7 mouse cellular contexts compared by ENCODE assay signal in the genomic region with DNA sequence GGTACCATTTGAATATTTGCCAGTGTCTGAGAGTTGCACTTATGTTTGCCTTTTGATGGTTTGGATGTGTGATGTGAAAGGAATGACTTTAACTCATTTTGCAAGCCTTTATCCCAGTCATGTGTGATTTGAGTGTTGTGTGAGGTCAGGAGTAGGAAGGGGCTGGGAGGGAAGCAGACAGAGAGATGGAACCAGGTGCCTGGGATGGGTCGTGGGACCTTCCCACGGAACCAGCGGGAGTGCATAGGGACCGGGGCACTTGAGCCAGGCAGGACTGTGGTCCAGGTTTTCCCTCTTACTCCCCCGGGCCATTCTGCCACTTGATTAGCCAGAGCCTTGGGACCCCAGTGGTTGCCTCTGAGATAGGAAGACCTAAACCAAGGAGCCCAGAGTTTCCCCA. TPM values are rescaled to one million over a fixed set of nuclear protein-coding genes. Genes with fewer than 3 reads are reported as not detected.
A peak's percentile ranks its signal among the peaks of the same experiment; 100 is the strongest.
DNase-seq lines count a peak whose midpoint lies in the region; ATAC-seq lines count a peak whose summit lies in the region.

No protein-coding gene starts in this region.

- H3K27me3 ChIP-seq in neural tube, embryonic 11.5 days (ENCODE audit: control insufficient read depth, insufficient read depth, low read length): no peaks in the 10 kb centered on the region
- H3K27me3 ChIP-seq in hindbrain, embryonic 15.5 days: no peaks in the 10 kb centered on the region
- no peaks in the 10 kb centered on the region; the same call in 1 of the 2 replicates for H3K27me3 ChIP-seq in midbrain, embryonic 16.5 days (ENCODE audit: control insufficient read depth, insufficient read depth, low read depth, low read length)

- peak overlapping the region; percentile 95 for H3K27ac ChIP-seq in neural tube, embryonic 11.5 days (ENCODE audit: low read depth, low read length)
- peak overlapping the region; percentile 93 for H3K27ac ChIP-seq in hindbrain, embryonic 15.5 days (replicated peaks)
- peak overlapping the region; percentile 95 for H3K27ac ChIP-seq in midbrain, embryonic 16.5 days (ENCODE audit: low read length)

- peak; percentile 24 for DNase-seq in neural tube, embryonic 11.5 days (ENCODE audit: low spot score)
- DNase-seq in neural tube, embryonic 10.5 days (ENCODE audit: extremely low spot score, low spot score): no peak
- DNase-seq in embryo, embryonic 10.5 days (ENCODE audit: low spot score): peak; percentile 18
- no peak for DNase-seq in yolk sac, embryonic 10.5 days (ENCODE audit: low spot score)
- DNase-seq in ovary, postnatal 36 days (ENCODE audit: low spot score): no peak

- H3K36me3 ChIP-seq in neural tube, embryonic 11.5 days (ENCODE audit: control insufficient read depth, insufficient read depth, low read length): no peaks in the 10 kb centered on the region
- H3K36me3 ChIP-seq in hindbrain, embryonic 15.5 days: no peaks in the 10 kb centered on the region
- H3K36me3 ChIP-seq in midbrain, embryonic 16.5 days (ENCODE audit: control insufficient read depth, insufficient read depth, low read length): no peaks in the 10 kb centered on the region

- H3K4me3 ChIP-seq in neural tube, embryonic 11.5 days (ENCODE audit: low read depth, low read length): peak overlapping the region; percentile 68
- peak overlapping the region; percentile 82 for H3K4me3 ChIP-seq in hindbrain, embryonic 15.5 days
- H3K4me3 ChIP-seq in midbrain, embryonic 16.5 days (ENCODE audit: low read depth, low read length): peak overlapping the region; percentile 78

- H3K4me2 ChIP-seq in neural tube, embryonic 11.5 days (ENCODE audit: low read depth): peak overlapping the region; percentile 43
- peak overlapping the region; percentile 59 for H3K4me2 ChIP-seq in hindbrain, embryonic 15.5 days
- H3K4me2 ChIP-seq in midbrain, embryonic 16.5 days (ENCODE audit: low read length): peak overlapping the region; percentile 63

- H3K4me1 ChIP-seq in neural tube, embryonic 11.5 days (ENCODE audit: control insufficient read depth, insufficient read depth, low read length): no peaks in the 10 kb centered on the region; the same call in 1 of the 2 replicates
- H3K4me1 ChIP-seq in hindbrain, embryonic 15.5 days (replicated peaks): peaks cover 16% of the 10 kb centered on the region
- peaks cover 14% of the 10 kb centered on the region for H3K4me1 ChIP-seq in midbrain, embryonic 16.5 days (ENCODE audit: control insufficient read depth, insufficient read depth, low read length)

- ATAC-seq in neural tube, embryonic 11.5 days (ENCODE audit: insufficient read depth, low FRiP score, low TSS enrichment): peak; percentile 46
- peak; percentile 20; the same call in 1 of the 2 replicates for ATAC-seq in hindbrain, embryonic 15.5 days (ENCODE audit: low FRiP score, low read depth)
- ATAC-seq in midbrain, embryonic 16.5 days: peak; percentile 43

- 28% methylated on average over 5 of the region's 5 CpGs for WGBS in neural tube, embryonic 11.5 days
- WGBS in hindbrain, embryonic 15.5 days: 33% methylated on average over 5 of the region's 5 CpGs
- WGBS in midbrain, embryonic 16.5 days: 24% methylated on average over 5 of the region's 5 CpGs

- H3K9ac ChIP-seq in neural tube, embryonic 11.5 days (ENCODE audit: low read length): peak overlapping the region; percentile 97
- peak overlapping the region; percentile 98 for H3K9ac ChIP-seq in hindbrain, embryonic 15.5 days
- peak overlapping the region; percentile 60 for H3K9ac ChIP-seq in midbrain, embryonic 16.5 days (ENCODE audit: low read depth, low read length)

- no peaks in the 10 kb centered on the region for H3K9me3 ChIP-seq in neural tube, embryonic 11.5 days (ENCODE audit: control insufficient read depth, low read length)
- no peaks in the 10 kb centered on the region for H3K9me3 ChIP-seq in hindbrain, embryonic 15.5 days
- H3K9me3 ChIP-seq in midbrain, embryonic 16.5 days (replicated peaks; ENCODE audit: control insufficient read depth, low read length, poor library complexity, severe bottlenecking): no peaks in the 10 kb centered on the region

RNA-seq across cellular contexts. Expression of a gene that starts 0.5 kb away (rescaled TPM):
- 29.0 and 33.0 TPM in 2 replicates for polyA plus RNA-seq in neural tube, embryonic 11.5 days (2014; fragmentation: Nextera tagmentation; extraction: Ambion mirVana)
- polyA plus RNA-seq in hindbrain, embryonic 15.5 days (2015; fragmentation: Nextera tagmentation; extraction: Ambion mirVana): 33.5 and 43.9 TPM in 2 replicates
- 45.3 and 52.4 TPM in 2 replicates for polyA plus RNA-seq in midbrain, embryonic 16.5 days (2015; fragmentation: Nextera tagmentation; extraction: Ambion mirVana)

RNA-seq across cellular contexts. Expression of a gene that starts 8.2 kb away (rescaled TPM):
- polyA plus RNA-seq in neural tube, embryonic 11.5 days (2014; fragmentation: Nextera tagmentation; extraction: Ambion mirVana): 2,412 and 2,433 TPM in 2 replicates
- 31.5 and 46.1 TPM in 2 replicates for polyA plus RNA-seq in hindbrain, embryonic 15.5 days (2015; fragmentation: Nextera tagmentation; extraction: Ambion mirVana)
- 3.2 and 11.6 TPM in 2 replicates for polyA plus RNA-seq in midbrain, embryonic 16.5 days (2015; fragmentation: Nextera tagmentation; extraction: Ambion mirVana)

RNA-seq across cellular contexts. Expression of a gene that starts 15.3 kb away (rescaled TPM):
- polyA plus RNA-seq in neural tube, embryonic 11.5 days (2014; fragmentation: Nextera tagmentation; extraction: Ambion mirVana): 2,190 and 2,258 TPM in 2 replicates
- polyA plus RNA-seq in hindbrain, embryonic 15.5 days (2015; fragmentation: Nextera tagmentation; extraction: Ambion mirVana): 2,663 and 3,254 TPM in 2 replicates
- polyA plus RNA-seq in midbrain, embryonic 16.5 days (2015; fragmentation: Nextera tagmentation; extraction: Ambion mirVana): 2,278 and 2,570 TPM in 2 replicates

RNA-seq across cellular contexts. Expression of a gene that starts 18.8 kb away (rescaled TPM):
- 4.4 and 4.5 TPM in 2 replicates for polyA plus RNA-seq in neural tube, embryonic 11.5 days (2014; fragmentation: Nextera tagmentation; extraction: Ambion mirVana)
- 0.51 and 0.95 TPM in 2 replicates for polyA plus RNA-seq in hindbrain, embryonic 15.5 days (2015; fragmentation: Nextera tagmentation; extraction: Ambion mirVana)
- 1.1 and 1.5 TPM in 2 replicates for polyA plus RNA-seq in midbrain, embryonic 16.5 days (2015; fragmentation: Nextera tagmentation; extraction: Ambion mirVana)

RNA-seq across cellular contexts. Expression of a gene that starts 28.3 kb away (rescaled TPM):
- 4,557 and 4,602 TPM in 2 replicates for polyA plus RNA-seq in neural tube, embryonic 11.5 days (2014; fragmentation: Nextera tagmentation; extraction: Ambion mirVana)
- polyA plus RNA-seq in hindbrain, embryonic 15.5 days (2015; fragmentation: Nextera tagmentation; extraction: Ambion mirVana): 6,860 and 8,722 TPM in 2 replicates
- 5,737 and 6,589 TPM in 2 replicates for polyA plus RNA-seq in midbrain, embryonic 16.5 days (2015; fragmentation: Nextera tagmentation; extraction: Ambion mirVana)

Comparison
In these comparisons a context has a peak if more than half of its experiments do, and no peak if none do; other contexts are left out.
1. DNase-seq: peak in neural tube, embryonic 11.5 days (single experiment) and embryo, embryonic 10.5 days (single experiment); none in neural tube, embryonic 10.5 days (single experiment), yolk sac, embryonic 10.5 days (single experiment) and ovary, postnatal 36 days (single experiment).
2. RNA of a gene that starts 8.2 kb away (polyA plus RNA-seq): 2,412 to 2,433 TPM in neural tube, embryonic 11.5 days; 31.5 to 46.1 TPM in hindbrain, embryonic 15.5 days and 3.2 to 11.6 TPM in midbrain, embryonic 16.5 days; every median in the first group is over 10 times any median in the second.
3. Peak in every context shown above with its lines, with median percentiles within 50 percentile points of each other: ATAC-seq, H3K27ac ChIP-seq, H3K4me2 ChIP-seq, H3K4me3 ChIP-seq and H3K9ac ChIP-seq.